Comparison of ENCODE assay signal across 12 mouse cellular contexts in genomic region chr13:6736984-6737566, GRCm38 (mm10).
DNase-seq lines count a peak whose midpoint lies in the region; ATAC-seq and TF ChIP-seq lines count a peak whose summit lies in the region.
"Had no signal": no experiment of that assay in that cellular context is flagged by ENCODE, and none has a peak within 500 bp of the region (broad histone marks: within the 10 kb centered on the region; RNA-seq: fewer than 3 reads in every experiment).

No protein-coding gene starts in this region.

- H3K4me3 ChIP-seq in intestine, postnatal 0 days (ENCODE audit: low read depth, low read length), result no peak overlapping the region
- no peak overlapping the region for H3K4me3 ChIP-seq in intestine, embryonic 15.5 days (replicated peaks)
- no peak overlapping the region for H3K4me3 ChIP-seq in embryonic facial prominence, embryonic 10.5 days

- H3K9ac ChIP-seq in intestine, postnatal 0 days (ENCODE audit: low read depth, low read length), result no peak overlapping the region
- H3K9ac ChIP-seq in intestine, embryonic 15.5 days, result no peak overlapping the region

- ATAC-seq in intestine, postnatal 0 days, result no peak
- ATAC-seq in intestine, embryonic 15.5 days, result no peak
- no peak for ATAC-seq in erythroblast, adult 5-6 weeks (replicated peaks; ENCODE audit: low FRiP score, poor library complexity, severe bottlenecking)
- ATAC-seq in granulocyte monocyte progenitor cell, adult 5-6 weeks (replicated peaks; ENCODE audit: poor library complexity, severe bottlenecking), result no peak

- H3K4me2 ChIP-seq in intestine, postnatal 0 days (replicated peaks; ENCODE audit: low read depth), result no peak overlapping the region
- H3K4me2 ChIP-seq in intestine, embryonic 15.5 days (replicated peaks), result no peak overlapping the region

- no peaks in the 10 kb centered on the region for H3K36me3 ChIP-seq in intestine, postnatal 0 days (ENCODE audit: control insufficient read depth, insufficient read depth)
- H3K36me3 ChIP-seq in intestine, embryonic 15.5 days, result no peaks in the 10 kb centered on the region
- no peaks in the 10 kb centered on the region for H3K36me3 ChIP-seq in embryonic facial prominence, embryonic 10.5 days (replicated peaks)

- no peaks in the 10 kb centered on the region for H3K27me3 ChIP-seq in intestine, postnatal 0 days (replicated peaks; ENCODE audit: control insufficient read depth, insufficient read depth, low read length)
- no peaks in the 10 kb centered on the region for H3K27me3 ChIP-seq in intestine, embryonic 15.5 days (replicated peaks)
- H3K27me3 ChIP-seq in embryonic facial prominence, embryonic 10.5 days (replicated peaks; ENCODE audit: low read depth, poor library complexity, severe bottlenecking), result no peaks in the 10 kb centered on the region

- DNase-seq in 3T3-L1 (ENCODE audit: low read depth, low spot score), result peak; percentile 24
- peak; percentile 19 for DNase-seq in ES-CJ7 (ENCODE audit: low read depth, low spot score)
- DNase-seq in embryonic facial prominence, embryonic 10.5 days (ENCODE audit: low spot score), result peak; percentile 37
- DNase-seq in urinary bladder, postnatal 36 days (ENCODE audit: low spot score in 2 of 2), result no peak
- DNase-seq: adrenal gland, postnatal 25 days; cerebellum, adult 8-10 months; heart, adult 18-20 months; heart, postnatal 4 days had no signal

- H3K9me3 ChIP-seq in intestine, postnatal 0 days (ENCODE audit: control insufficient read depth), result no peaks in the 10 kb centered on the region
- no peaks in the 10 kb centered on the region for H3K9me3 ChIP-seq in intestine, embryonic 15.5 days
- H3K9me3 ChIP-seq in embryonic facial prominence, embryonic 10.5 days, result no peaks in the 10 kb centered on the region

- no peaks in the 10 kb centered on the region for H3K4me1 ChIP-seq in intestine, postnatal 0 days (replicated peaks; ENCODE audit: control insufficient read depth, insufficient read depth, low read length)
- H3K4me1 ChIP-seq in intestine, embryonic 15.5 days (replicated peaks), result no peaks in the 10 kb centered on the region
- no peaks in the 10 kb centered on the region for H3K4me1 ChIP-seq in embryonic facial prominence, embryonic 10.5 days

- TF ChIP-seq CTCF in intestine, postnatal 0 days (IDR thresholded peaks at IDR 0.05; ENCODE audit: low read depth), result peak; percentile 45

- H3K27ac ChIP-seq in intestine, postnatal 0 days (ENCODE audit: low read depth, low read length), result no peak overlapping the region
- H3K27ac ChIP-seq in intestine, embryonic 15.5 days, result no peak overlapping the region
- no peak overlapping the region for H3K27ac ChIP-seq in embryonic facial prominence, embryonic 10.5 days (replicated peaks)

- 58% methylated on average over 6 of the region's 6 CpGs for WGBS in intestine, postnatal 0 days
- WGBS in intestine, embryonic 15.5 days, result 60% methylated on average over 6 of the region's 6 CpGs
- 62% methylated on average over 6 of the region's 6 CpGs for WGBS in embryonic facial prominence, embryonic 10.5 days

Comparison
In these comparisons a context has a peak if more than half of its experiments do, and no peak if none do; other contexts are left out.
1. DNase-seq: peak in 3T3-L1 (single experiment), ES-CJ7 (single experiment) and embryonic facial prominence, embryonic 10.5 days (single experiment); none in urinary bladder, postnatal 36 days (0 of 2).